Mouse (Mus musculus) heart, embryonic 12.5 days (tissue): Measurements from ENCODE around the gene Arrdc2. TPM values are rescaled to one million over a fixed set of nuclear protein-coding genes. Genes with fewer than 3 reads are reported as not detected.

ENCODE experiments used
- ATAC-seq: fragments of 200-750 bp; cut with Nextera tagmentation; 2 replicates; pipeline ENCODE4 v1.8.0; 2017; ENCODE audit warnings: moderate TSS enrichment, moderate library complexity; ENCODE audit not compliant: insufficient number of reproducible peaks, low FRiP score
- H3K27ac ChIP-seq: fragments of 300-500 bp; sonication (generic); 2 replicates; pipeline ENCODE4 v1.5.1; 2016; ENCODE audit warnings: mild to moderate bottlenecking, moderate library complexity; ENCODE audit not compliant: poor library complexity, severe bottlenecking
- H3K27me3 ChIP-seq: fragments of 300-500 bp; sonication (generic); replicated peaks from 2 replicates; pipeline ENCODE4 v1.6.1; 2016; ENCODE audit warnings: mild to moderate bottlenecking, moderate library complexity
- H3K36me3 ChIP-seq: fragments of 300-500 bp; sonication (generic); 2 replicates; pipeline ENCODE4 v1.6.1; 2016; ENCODE audit warnings: mild to moderate bottlenecking, moderate library complexity
- H3K4me1 ChIP-seq: fragments of 300-500 bp; sonication (generic); replicated peaks from 2 replicates; pipeline ENCODE4 v1.6.1; 2016; ENCODE audit warnings: mild to moderate bottlenecking
- H3K4me2 ChIP-seq: fragments of 300-500 bp; sonication (generic); 2 replicates; pipeline ENCODE4 v1.6.1; 2016; ENCODE audit warnings: mild to moderate bottlenecking, moderate library complexity
- H3K4me3 ChIP-seq: fragments of 300-500 bp; sonication (generic); 2 replicates; pipeline ENCODE4 v1.5.1; 2016; ENCODE audit warnings: mild to moderate bottlenecking
- H3K9ac ChIP-seq: fragments of 300-500 bp; sonication (generic); 2 replicates; pipeline ENCODE4 v1.6.1; 2016; ENCODE audit warnings: mild to moderate bottlenecking, moderate library complexity
- H3K9me3 ChIP-seq: fragments of 300-500 bp; sonication (generic); replicated peaks from 2 replicates; pipeline ENCODE4 v1.6.1; 2016; ENCODE audit warnings: mild to moderate bottlenecking, moderate library complexity
- WGBS: fragments of 180-500 bp; shearing (Covaris S2); methylation state at CpG from one replicate; pipeline ENCODE4 v1.1.7; 2016; 5-methylcytosine and 5-hydroxymethylcytosine counted together
- polyA plus RNA-seq: library from polyadenylated mRNA; unstranded; fragments of >200 nt; fragmentation: Nextera tagmentation; extraction: Ambion mirVana; gene quantifications from 2 replicates; pipeline ENCODE4 v1.2.1, GENCODE M21; 2016

The Arrdc2 gene
- polyA plus RNA-seq, 1 experiment from 2014 or later, result 2.5 TPM

DNA sequence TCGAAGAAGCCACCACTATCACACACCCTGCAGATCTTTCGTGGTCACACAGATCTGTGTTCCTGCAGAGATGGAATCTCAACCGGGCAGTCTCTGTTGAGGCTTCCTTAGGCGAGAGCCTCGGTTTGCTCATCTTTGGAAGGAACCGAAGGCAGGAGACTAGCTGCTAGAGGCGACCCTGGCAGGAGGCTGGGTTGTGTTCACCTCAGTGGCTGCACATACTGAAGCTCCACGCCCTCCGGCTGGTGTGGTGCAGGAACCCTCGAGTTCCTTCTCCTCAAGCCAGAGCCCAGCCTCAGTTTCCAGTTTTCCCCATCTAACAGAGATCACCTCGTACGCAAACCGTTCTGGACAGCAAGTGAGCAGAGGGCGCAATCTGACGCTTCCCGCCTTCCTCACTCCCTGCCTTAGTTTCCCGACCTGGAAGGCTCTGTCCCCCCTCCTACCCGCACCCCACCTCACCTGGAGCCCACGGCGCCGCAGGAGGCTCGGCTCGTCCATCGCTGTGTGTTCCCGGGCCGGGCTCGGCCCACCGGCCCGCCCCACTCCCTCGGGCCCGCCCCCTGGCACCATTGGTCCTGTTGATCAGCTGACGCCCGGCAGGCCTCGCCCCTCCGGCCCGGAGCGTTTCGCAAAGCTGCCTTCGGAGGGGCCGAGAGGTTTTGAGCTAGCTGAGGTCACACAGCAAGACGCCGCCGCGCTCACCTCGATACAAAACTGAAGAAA, 34.9 kb downstream of the Arrdc2 start, which contains the start of gene Mast3:
Gene Mast3 (minus strand): TSS at position 574 of the 726 bp plus-strand sequence.
- peak within 1 kb of the TSS; percentile 68 for H3K9ac ChIP-seq
- under 1% methylated on average over 45 of the region's 45 CpGs for WGBS
- ATAC-seq, result peak; percentile 91
- peak within 1 kb of the TSS; percentile 77 for H3K4me2 ChIP-seq
- peak within 1 kb of the TSS; percentile 46 for H3K4me3 ChIP-seq
- H3K36me3 ChIP-seq, result no peaks in the 10 kb centered on the region
- no peak within 1 kb of the TSS for H3K27ac ChIP-seq
- H3K27me3 ChIP-seq, result peaks cover 68% of the 10 kb centered on the region
- peaks cover 12% of the 10 kb centered on the region for H3K4me1 ChIP-seq
- no peaks in the 10 kb centered on the region for H3K9me3 ChIP-seq

DNA sequence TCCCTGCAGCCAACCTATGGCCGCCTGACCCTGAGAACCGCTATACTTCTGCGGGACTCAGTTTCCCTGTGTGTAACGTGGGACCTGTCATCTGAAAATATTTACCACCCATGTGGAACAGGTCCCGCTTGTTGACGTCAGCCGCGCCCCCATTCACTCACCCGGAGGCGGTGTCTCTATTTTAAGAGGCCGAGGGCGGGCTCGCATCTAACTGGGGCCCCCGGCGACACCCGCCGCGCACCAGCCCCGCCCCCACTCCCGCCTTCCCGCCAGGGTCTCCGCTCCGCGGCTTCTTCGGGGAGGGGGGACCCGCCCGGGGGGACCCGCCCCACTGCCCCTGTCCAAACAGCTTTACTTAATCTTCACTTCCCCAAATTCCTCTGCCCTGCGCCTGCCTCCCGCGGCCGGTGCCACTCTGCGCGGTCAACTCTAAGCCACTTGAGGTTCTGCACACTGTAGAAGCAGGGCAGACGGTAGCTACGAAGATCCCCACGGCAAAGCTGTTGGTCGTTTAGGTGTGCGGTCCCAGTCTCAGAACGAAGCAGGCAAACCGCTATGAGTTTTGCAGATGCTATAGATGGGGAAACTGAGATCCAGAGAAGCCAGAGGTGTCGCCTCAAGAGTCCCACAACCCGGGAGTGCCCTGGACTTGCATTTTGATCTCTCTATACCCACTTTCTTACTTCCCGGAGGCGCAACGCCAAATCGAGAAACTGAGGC, 35.6 kb downstream of the Arrdc2 start:
- no peak for ATAC-seq
- peak overlapping the region; percentile 68 for H3K9ac ChIP-seq
- peak overlapping the region; percentile 46 for H3K4me3 ChIP-seq
- under 1% methylated on average over 47 of the region's 47 CpGs for WGBS
- no peaks in the 10 kb centered on the region for H3K36me3 ChIP-seq
- peak overlapping the region; percentile 77 for H3K4me2 ChIP-seq
- H3K9me3 ChIP-seq, result no peaks in the 10 kb centered on the region
- H3K4me1 ChIP-seq, result peaks cover 12% of the 10 kb centered on the region
- no peak overlapping the region for H3K27ac ChIP-seq
- peaks cover 68% of the 10 kb centered on the region for H3K27me3 ChIP-seq

DNA sequence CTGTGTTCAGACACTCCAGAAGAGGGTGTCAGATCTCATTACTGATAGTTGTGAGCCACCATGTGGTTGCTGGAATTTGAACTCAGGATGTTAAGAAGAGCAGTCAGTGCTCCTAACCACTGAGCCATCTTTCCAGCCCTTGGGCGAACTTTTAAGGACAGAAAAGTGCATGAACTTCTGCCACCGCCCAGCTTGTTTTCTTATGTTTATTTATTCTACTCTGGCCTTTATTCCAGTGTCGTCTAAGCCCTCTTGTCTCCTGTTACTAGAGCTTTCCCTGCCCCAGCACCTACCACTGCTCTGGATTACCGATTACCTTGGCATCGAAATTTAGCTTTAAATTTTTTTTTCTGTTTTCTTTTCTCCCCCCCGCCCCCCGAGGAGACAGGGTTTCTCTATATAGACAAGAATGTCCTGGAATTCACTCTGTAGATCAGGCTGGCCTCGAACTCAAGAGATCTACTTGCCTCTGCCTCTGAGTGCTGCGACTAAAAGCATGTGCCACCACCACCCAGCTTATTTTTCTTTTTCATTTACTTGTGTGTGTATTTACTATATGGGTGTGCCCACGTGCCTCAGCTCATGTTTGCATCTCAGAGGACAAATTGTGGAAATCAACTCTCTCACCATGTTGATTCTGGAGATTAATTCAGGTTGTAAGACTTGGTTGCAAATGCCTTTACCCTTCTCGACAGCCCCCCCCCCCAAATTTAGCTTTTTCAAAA, 36.6 kb downstream of the Arrdc2 start:
- H3K4me3 ChIP-seq, result no peak overlapping the region
- H3K4me2 ChIP-seq, result no peak overlapping the region
- H3K9me3 ChIP-seq, result no peaks in the 10 kb centered on the region
- no peaks in the 10 kb centered on the region for H3K36me3 ChIP-seq
- 63% methylated on average over 11 of the region's 11 CpGs for WGBS
- H3K27me3 ChIP-seq, result peaks cover 75% of the 10 kb centered on the region
- no peak for ATAC-seq
- peaks cover 15% of the 10 kb centered on the region for H3K4me1 ChIP-seq
- H3K27ac ChIP-seq, result no peak overlapping the region
- no peak overlapping the region for H3K9ac ChIP-seq

DNA sequence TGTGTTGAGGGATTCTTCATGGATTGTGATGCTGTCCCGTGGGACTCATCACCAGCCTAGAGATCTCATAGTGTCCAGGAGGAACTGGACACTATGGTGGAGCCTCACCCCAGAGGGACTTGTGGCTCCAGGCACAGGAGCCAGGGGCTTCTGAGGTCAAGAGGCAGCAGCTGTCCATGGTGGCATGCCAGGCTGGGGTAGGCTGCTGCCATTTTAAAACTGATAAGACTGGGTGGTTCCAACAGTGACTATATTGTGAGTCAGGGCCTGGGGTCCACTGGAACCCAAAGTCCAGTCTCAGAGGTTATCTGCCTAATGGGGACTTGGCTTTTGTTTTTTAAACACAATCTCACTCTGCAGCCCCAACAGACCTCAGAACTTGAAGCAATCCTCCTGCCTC, 37.7 kb downstream of the Arrdc2 start:
- no peak for ATAC-seq
- Histone ChIP-seq H3K27me3 (peaks cover 72% of the 10 kb centered on the region), H3K9ac (no peak overlapping the region), H3K4me1 (peaks cover 20% of the 10 kb centered on the region), H3K36me3 (no peaks in the 10 kb centered on the region), H3K4me2 (no peak overlapping the region), H3K9me3 (no peaks in the 10 kb centered on the region), H3K27ac (no peak overlapping the region), H3K4me3 (no peak overlapping the region)
- WGBS, result 71% methylated on average over 1 of the region's 1 CpGs

DNA sequence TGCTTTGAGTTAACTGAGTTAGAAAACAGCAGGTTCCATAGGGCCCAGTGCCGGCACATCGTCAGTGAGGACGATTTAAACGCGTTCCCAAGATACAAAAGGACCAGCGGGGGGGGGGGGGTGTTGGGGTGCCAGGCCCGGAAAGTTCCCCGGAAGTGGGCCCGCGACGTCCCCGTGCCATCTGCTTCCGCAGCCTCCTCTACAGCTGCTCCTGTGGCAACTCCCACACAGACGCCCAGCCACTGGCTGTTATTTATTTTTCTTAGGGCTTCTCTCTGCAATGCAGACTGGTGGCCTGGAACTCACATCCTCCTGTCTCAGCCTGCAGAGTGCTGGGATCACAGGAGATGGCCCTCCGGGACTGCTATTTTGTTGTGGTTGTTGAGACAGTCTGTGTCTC, 38.4 kb downstream of the Arrdc2 start:
- H3K4me1 ChIP-seq, result peaks cover 25% of the 10 kb centered on the region
- no peak overlapping the region for H3K4me2 ChIP-seq
- H3K27ac ChIP-seq, result no peak overlapping the region
- no peak overlapping the region for H3K4me3 ChIP-seq
- no peaks in the 10 kb centered on the region for H3K9me3 ChIP-seq
- no peak overlapping the region for H3K9ac ChIP-seq
- no peak for ATAC-seq
- H3K27me3 ChIP-seq, result peaks cover 75% of the 10 kb centered on the region
- WGBS, result 21% methylated on average over 15 of the region's 15 CpGs
- no peaks in the 10 kb centered on the region for H3K36me3 ChIP-seq

DNA sequence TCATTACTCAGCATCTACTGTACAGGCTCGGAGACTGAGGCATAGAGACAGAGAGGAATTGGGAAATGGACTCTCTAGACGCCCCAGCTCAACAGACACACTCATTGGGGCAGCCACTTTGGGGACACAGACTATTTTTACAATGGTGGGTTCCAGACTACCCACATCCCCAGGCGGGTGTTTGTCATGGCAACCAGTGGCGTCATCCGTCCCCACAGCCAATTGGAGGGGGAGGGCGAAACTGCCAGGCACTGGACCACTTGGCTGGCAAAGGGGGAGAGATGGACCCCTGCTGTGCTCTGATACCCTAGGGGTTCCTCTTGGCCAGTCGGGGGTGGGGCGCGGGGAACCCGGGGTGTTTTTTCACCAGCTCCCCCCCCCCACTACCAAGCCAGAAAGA, 38.9 kb downstream of the Arrdc2 start:
- whole genome bisulfite sequencing, result 47% methylated on average over 10 of the region's 10 CpGs
- no peak overlapping the region for H3K9ac ChIP-seq
- H3K27me3 ChIP-seq, result peaks cover 80% of the 10 kb centered on the region
- H3K9me3 ChIP-seq, result no peaks in the 10 kb centered on the region
- no peaks in the 10 kb centered on the region for H3K36me3 ChIP-seq
- H3K4me1 ChIP-seq, result peaks cover 25% of the 10 kb centered on the region
- H3K4me2 ChIP-seq, result no peak overlapping the region
- no peak overlapping the region for H3K27ac ChIP-seq
- ATAC-seq, result no peak
- H3K4me3 ChIP-seq, result no peak overlapping the region

DNA sequence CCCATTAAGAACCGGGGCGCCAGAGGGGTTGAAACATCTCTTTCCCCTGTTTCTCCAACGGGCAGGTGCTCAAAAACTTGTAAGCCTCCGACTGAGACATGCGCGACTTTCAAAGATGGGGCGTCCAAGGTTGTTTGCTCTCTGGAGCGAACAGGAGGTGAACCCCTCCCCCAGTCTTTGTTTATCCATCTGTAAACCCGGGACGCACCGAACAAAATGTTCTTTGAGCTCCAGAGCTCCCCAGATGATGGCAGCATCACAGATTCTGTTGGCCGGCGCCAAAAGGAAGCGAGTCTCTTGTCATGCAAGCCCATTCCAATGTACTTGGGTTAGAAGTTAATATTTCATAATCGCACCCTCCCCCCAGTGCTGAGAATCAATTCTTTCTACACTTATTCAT, 41.2 kb downstream of the Arrdc2 start:
- WGBS, result 14% methylated on average over 15 of the region's 15 CpGs
- Histone ChIP-seq H3K27me3 (peaks cover 87% of the 10 kb centered on the region), H3K4me1 (peaks cover 13% of the 10 kb centered on the region), H3K27ac (no peak overlapping the region), H3K9ac (no peak overlapping the region), H3K36me3 (no peaks in the 10 kb centered on the region), H3K4me2 (peak overlapping the region; percentile 89), H3K9me3 (no peaks in the 10 kb centered on the region), H3K4me3 (peak overlapping the region; percentile 56)
- no peak for ATAC-seq

DNA sequence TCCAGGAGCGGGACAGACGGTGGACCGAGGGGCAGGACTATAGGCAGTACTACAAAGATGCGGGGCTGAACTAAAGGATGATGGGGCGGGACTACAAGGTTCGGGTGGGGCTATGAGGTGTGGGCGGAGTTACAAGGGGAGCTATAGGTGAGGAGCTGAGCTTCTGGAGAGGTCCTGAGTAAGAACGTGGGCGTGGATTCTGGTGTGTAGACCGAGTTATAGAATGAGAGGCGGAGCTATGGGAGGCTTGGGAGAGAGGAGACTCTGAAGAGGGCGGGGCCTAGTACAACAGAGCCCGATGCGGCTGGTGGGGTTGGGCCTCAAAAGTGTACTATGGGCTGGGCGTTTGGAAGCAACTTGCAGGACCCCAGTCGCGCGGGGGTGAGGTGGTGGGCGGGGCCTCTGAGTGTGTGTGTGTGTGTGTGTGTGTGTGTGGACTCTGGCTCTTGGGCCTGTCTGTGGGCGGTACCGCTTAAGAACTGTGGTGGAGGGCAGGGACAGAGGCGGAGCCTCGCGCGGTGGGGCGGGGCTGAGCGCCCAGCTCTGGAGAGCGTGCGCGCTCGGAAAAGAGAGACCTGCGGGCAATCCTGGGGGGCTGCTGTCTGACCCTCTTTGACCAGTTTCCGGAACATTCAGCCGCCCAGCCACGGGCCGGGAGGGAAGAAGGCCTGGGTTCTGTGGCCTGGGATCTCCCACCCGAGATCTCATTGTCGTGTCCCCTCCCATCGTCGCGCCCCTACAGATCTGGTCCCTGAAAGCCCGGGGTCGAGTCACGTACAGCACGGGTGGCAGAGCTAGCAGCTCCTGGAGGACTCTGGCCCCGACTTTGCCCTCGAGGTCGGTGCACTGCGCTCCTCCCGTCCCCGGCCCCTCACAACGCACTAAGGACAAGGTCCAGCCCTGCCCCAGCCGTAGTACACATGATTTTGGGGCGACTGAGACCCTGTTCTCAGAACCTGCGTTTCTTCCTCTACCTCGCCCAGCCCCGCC, 42.1 kb downstream of the Arrdc2 start:
- peak overlapping the region; percentile 89 for H3K4me2 ChIP-seq
- H3K27me3 ChIP-seq, result peaks cover 81% of the 10 kb centered on the region
- H3K4me3 ChIP-seq, result peak overlapping the region; percentile 56
- peak overlapping the region; percentile 68 for H3K9ac ChIP-seq
- no peak overlapping the region for H3K27ac ChIP-seq
- H3K9me3 ChIP-seq, result no peaks in the 10 kb centered on the region
- ATAC-seq, result peak; percentile 88
- H3K4me1 ChIP-seq, result peaks cover 22% of the 10 kb centered on the region
- H3K36me3 ChIP-seq, result no peaks in the 10 kb centered on the region
- under 1% methylated on average over 57 of the region's 57 CpGs for WGBS

DNA sequence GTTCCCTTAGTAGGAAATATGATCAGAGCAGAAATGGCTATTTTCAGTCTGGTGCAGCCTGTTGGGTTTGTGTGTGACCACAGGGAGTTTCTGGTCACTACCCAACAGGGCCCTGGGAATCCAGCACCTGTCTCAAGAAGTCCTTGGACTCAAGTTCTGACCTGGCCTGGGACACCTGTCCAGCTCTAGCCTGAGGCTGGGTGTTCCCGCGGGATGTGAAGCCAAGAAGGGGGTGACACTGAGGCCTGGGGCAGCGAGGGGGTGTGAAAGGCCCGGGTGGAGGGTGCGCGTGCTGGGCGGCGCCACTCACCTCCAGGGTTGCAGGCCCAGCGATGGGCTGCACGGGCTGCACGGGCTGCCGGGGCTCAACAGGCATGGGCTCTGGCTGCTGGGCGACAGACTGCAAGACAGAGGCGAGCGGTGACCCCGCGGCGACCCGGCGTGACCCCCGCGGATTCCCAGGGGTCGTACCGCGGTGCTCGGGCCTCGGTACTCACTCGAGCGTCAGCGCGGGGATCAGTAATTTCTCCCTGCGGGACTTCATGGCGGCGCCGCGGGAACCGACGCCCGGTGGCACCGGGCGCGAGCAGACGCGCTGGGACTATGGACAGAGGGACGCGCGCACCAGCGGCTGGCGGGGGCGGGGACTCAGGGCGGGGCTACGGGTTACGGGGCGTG, 43.0 kb downstream of the Arrdc2 start:
- H3K9ac ChIP-seq, result peak overlapping the region; percentile 68
- peaks cover 73% of the 10 kb centered on the region for H3K27me3 ChIP-seq
- ATAC-seq, result no peak
- H3K4me3 ChIP-seq, result peak overlapping the region; percentile 56
- no peak overlapping the region for H3K27ac ChIP-seq
- peak overlapping the region; percentile 89 for H3K4me2 ChIP-seq
- H3K4me1 ChIP-seq, result peaks cover 28% of the 10 kb centered on the region
- 2% methylated on average over 54 of the region's 54 CpGs for WGBS
- H3K36me3 ChIP-seq, result no peaks in the 10 kb centered on the region
- H3K9me3 ChIP-seq, result no peaks in the 10 kb centered on the region

DNA sequence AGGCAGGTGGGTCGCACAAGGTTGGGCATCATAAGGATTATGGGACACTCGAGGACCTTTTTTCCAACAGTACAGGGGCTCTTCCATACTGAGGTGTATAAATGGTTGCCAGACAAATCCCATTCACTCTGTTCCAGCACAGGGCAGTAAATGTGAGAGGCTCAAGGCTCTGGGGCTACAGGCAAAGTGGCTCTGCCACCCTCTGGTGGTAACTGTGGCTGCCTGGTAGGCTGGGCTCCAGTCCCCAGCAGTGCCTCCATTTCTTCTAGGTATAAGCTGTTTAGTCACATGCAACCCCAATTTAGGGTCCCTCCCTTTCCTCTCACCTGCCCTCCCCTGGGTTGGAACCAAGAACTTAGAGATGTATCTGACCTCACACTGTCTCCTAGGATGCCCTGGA, 44.1 kb downstream of the Arrdc2 start:
- Histone ChIP-seq H3K27ac (no peak overlapping the region), H3K9ac (no peak overlapping the region), H3K27me3 (peaks cover 61% of the 10 kb centered on the region), H3K4me2 (no peak overlapping the region), H3K9me3 (no peaks in the 10 kb centered on the region), H3K4me1 (peaks cover 40% of the 10 kb centered on the region), H3K36me3 (no peaks in the 10 kb centered on the region), H3K4me3 (no peak overlapping the region)
- no peak for ATAC-seq
- 72% methylated on average over 2 of the region's 2 CpGs for WGBS
